Mouse (Mus musculus): ENCODE data around the gene Tiam1. TPM values are rescaled to one million over a fixed set of nuclear protein-coding genes. Genes with fewer than 3 reads are reported as not detected.
A peak's percentile ranks its signal among the peaks of the same experiment; 100 is the strongest.

The Tiam1 gene
- polyA plus RNA-seq, 1 experiment from 2014 or later, result 21.9 TPM

DNA sequence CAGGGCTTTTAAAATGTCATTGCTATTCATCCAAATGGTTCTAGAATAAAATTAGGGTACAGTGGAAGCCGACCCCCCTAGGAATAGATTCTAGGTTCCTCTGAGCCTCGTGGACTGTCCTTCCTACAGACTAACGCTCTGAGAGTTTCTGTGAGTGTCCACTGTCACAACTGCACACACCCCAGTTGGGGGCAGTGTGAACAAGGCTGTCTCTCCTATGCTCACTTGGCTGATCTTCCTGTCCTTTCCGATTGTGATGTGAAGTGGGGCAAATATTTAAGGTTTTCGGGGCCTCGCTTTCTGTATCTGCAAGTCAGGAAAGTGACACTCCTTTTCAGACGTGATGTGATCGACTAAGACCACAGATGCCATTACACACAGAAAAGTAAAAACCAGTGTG lies 288.8 kb downstream of the Tiam1 start:
- Histone ChIP-seq H3K9ac (no peak overlapping the region), H3K4me2 (no peak overlapping the region), H3K4me1 (replicated peaks) (peaks cover 4% of the 10 kb centered on the region; the same call in 1 of the 2 replicates), H3K9me3 (no peaks in the 10 kb centered on the region), H3K27ac (replicated peaks) (no peak overlapping the region), H3K4me3 (no peak overlapping the region), H3K27me3 (no peaks in the 10 kb centered on the region), H3K36me3 (0 out of 2 replicates have a peak, but pooled peaks cover 15% of the 10 kb centered on the region)
- 85% methylated on average over 8 of the region's 8 CpGs for WGBS
- ATAC-seq (ENCODE audit: low read depth), result no peak

- peak; percentile 36; the same call in 1 of the 2 replicates for ATAC-seq (ENCODE audit: low read depth)
- Histone ChIP-seq H3K4me3 (no peak overlapping the region), H3K9me3 (peaks cover 6% of the 10 kb centered on the region; the same call in 1 of the 2 replicates), H3K9ac (no peak overlapping the region), H3K36me3 (peaks cover 32% of the 10 kb centered on the region), H3K4me2 (no peak overlapping the region), H3K27me3 (no peaks in the 10 kb centered on the region), H3K27ac (replicated peaks) (no peak overlapping the region), H3K4me1 (replicated peaks) (peaks cover 4% of the 10 kb centered on the region; the same call in 1 of the 2 replicates)
- WGBS, result 64% methylated on average over 9 of the region's 9 CpGs
These were observed 292.2 kb downstream of the Tiam1 start for GRCm38 (mm10) chr16:89851333-89851732.

- no peak overlapping the region for H3K27ac ChIP-seq (replicated peaks)
- no peak overlapping the region for H3K9ac ChIP-seq
- H3K36me3 ChIP-seq, result peaks cover 19% of the 10 kb centered on the region
- H3K4me1 ChIP-seq (replicated peaks), result peaks cover 4% of the 10 kb centered on the region; the same call in 1 of the 2 replicates
- H3K9me3 ChIP-seq, result peaks cover 6% of the 10 kb centered on the region; the same call in 1 of the 2 replicates
- no peak for ATAC-seq (ENCODE audit: low read depth)
- H3K27me3 ChIP-seq, result no peaks in the 10 kb centered on the region
- no peak overlapping the region for H3K4me2 ChIP-seq
- 91% methylated on average over 19 of the region's 19 CpGs for WGBS
- H3K4me3 ChIP-seq, result no peak overlapping the region
These were observed 294.6 kb downstream of the Tiam1 start for GRCm38 (mm10) chr16:89848651-89849597.

GRCm38 (mm10) chr16:89848179-89848578 lies 295.4 kb downstream of the Tiam1 start:
- Histone ChIP-seq H3K4me1 (replicated peaks) (peaks cover 8% of the 10 kb centered on the region), H3K9ac (no peak overlapping the region), H3K4me3 (no peak overlapping the region), H3K27ac (replicated peaks) (no peak overlapping the region), H3K36me3 (peaks cover 19% of the 10 kb centered on the region), H3K4me2 (no peak overlapping the region), H3K27me3 (no peaks in the 10 kb centered on the region), H3K9me3 (peaks cover 6% of the 10 kb centered on the region; the same call in 1 of the 2 replicates)
- no peak for ATAC-seq (ENCODE audit: low read depth)
- 89% methylated on average over 3 of the region's 3 CpGs for WGBS

- WGBS, result 88% methylated on average over 8 of the region's 8 CpGs
- H3K4me1 ChIP-seq (replicated peaks), result peaks cover 18% of the 10 kb centered on the region; the same call in 1 of the 2 replicates
- peaks cover 19% of the 10 kb centered on the region for H3K36me3 ChIP-seq
- ATAC-seq (ENCODE audit: low read depth), result no peak
- H3K4me3 ChIP-seq, result no peak overlapping the region
- no peak overlapping the region for H3K4me2 ChIP-seq
- H3K27ac ChIP-seq (replicated peaks), result no peak overlapping the region
- no peaks in the 10 kb centered on the region for H3K27me3 ChIP-seq
- H3K9ac ChIP-seq, result no peak overlapping the region
- H3K9me3 ChIP-seq, result peaks cover 6% of the 10 kb centered on the region; the same call in 1 of the 2 replicates
These were observed 298.1 kb downstream of the Tiam1 start for GRCm38 (mm10) chr16:89845461-89845860.

GRCm38 (mm10) chr16:89844580-89844979 lies 299.0 kb downstream of the Tiam1 start:
- H3K9ac ChIP-seq, result no peak overlapping the region
- 44% methylated on average over 5 of the region's 5 CpGs for WGBS
- peaks cover 18% of the 10 kb centered on the region for H3K36me3 ChIP-seq
- H3K4me1 ChIP-seq (replicated peaks), result peaks cover 18% of the 10 kb centered on the region; the same call in 1 of the 2 replicates
- no peaks in the 10 kb centered on the region for H3K27me3 ChIP-seq
- peaks cover 6% of the 10 kb centered on the region; the same call in 1 of the 2 replicates for H3K9me3 ChIP-seq
- H3K27ac ChIP-seq (replicated peaks), result no peak overlapping the region
- no peak overlapping the region for H3K4me3 ChIP-seq
- no peak overlapping the region for H3K4me2 ChIP-seq
- ATAC-seq (ENCODE audit: low read depth), result peak; percentile 74

DNA sequence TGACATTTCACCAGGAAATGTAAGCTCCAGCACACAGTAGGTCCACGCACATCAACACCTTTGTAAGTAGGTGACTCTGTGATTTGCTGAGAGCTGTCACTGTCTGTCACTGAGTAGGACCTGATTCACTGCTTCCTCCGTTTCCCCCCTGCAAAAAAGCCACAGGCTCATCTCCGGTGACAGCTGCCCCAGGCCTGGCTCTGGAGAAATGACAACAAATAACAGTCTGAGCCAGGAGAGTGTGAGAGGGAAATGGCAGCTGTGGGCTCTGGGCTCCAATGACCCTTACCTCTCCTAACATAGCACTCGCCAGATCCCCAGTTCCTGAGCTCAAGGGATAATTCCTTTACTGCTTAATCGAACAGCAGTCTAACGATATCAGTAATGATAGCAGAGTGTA lies 301.7 kb downstream of the Tiam1 start:
- H3K27ac ChIP-seq (replicated peaks), result no peak overlapping the region
- no peak overlapping the region for H3K9ac ChIP-seq
- H3K4me3 ChIP-seq, result no peak overlapping the region
- H3K36me3 ChIP-seq, result no peaks in the 10 kb centered on the region
- H3K27me3 ChIP-seq, result no peaks in the 10 kb centered on the region
- no peak overlapping the region for H3K4me2 ChIP-seq
- peaks cover 20% of the 10 kb centered on the region; the same call in 1 of the 2 replicates for H3K4me1 ChIP-seq (replicated peaks)
- ATAC-seq (ENCODE audit: low read depth), result no peak
- WGBS, result 61% methylated on average over 6 of the region's 6 CpGs
- H3K9me3 ChIP-seq, result no peaks in the 10 kb centered on the region

- Histone ChIP-seq H3K9ac (no peak overlapping the region), H3K4me2 (no peak overlapping the region), H3K36me3 (peaks cover 2% of the 10 kb centered on the region; the same call in 1 of the 2 replicates), H3K27me3 (no peaks in the 10 kb centered on the region), H3K4me1 (replicated peaks) (peaks cover 33% of the 10 kb centered on the region; the same call in 1 of the 2 replicates), H3K9me3 (no peaks in the 10 kb centered on the region), H3K4me3 (no peak overlapping the region), H3K27ac (replicated peaks) (no peak overlapping the region)
- WGBS, result 94% methylated on average over 6 of the region's 6 CpGs
- no peak for ATAC-seq (ENCODE audit: low read depth)
These were observed 303.2 kb downstream of the Tiam1 start for GRCm38 (mm10) chr16:89840361-89840760.

GRCm38 (mm10) chr16:89839829-89840228 lies 303.7 kb downstream of the Tiam1 start:
- H3K4me3 ChIP-seq, result no peak overlapping the region
- ATAC-seq (ENCODE audit: low read depth), result no peak
- no peaks in the 10 kb centered on the region for H3K9me3 ChIP-seq
- H3K27me3 ChIP-seq, result no peaks in the 10 kb centered on the region
- H3K36me3 ChIP-seq, result peaks cover 7% of the 10 kb centered on the region
- H3K27ac ChIP-seq (replicated peaks), result no peak overlapping the region
- H3K4me1 ChIP-seq (replicated peaks), result peaks cover 33% of the 10 kb centered on the region; the same call in 1 of the 2 replicates
- 88% methylated on average over 5 of the region's 5 CpGs for WGBS
- no peak overlapping the region for H3K9ac ChIP-seq
- no peak overlapping the region for H3K4me2 ChIP-seq

GRCm38 (mm10) chr16:89837096-89837495 lies 306.5 kb downstream of the Tiam1 start:
- no peak for ATAC-seq (ENCODE audit: low read depth)
- no peak overlapping the region for H3K4me2 ChIP-seq

DNA sequence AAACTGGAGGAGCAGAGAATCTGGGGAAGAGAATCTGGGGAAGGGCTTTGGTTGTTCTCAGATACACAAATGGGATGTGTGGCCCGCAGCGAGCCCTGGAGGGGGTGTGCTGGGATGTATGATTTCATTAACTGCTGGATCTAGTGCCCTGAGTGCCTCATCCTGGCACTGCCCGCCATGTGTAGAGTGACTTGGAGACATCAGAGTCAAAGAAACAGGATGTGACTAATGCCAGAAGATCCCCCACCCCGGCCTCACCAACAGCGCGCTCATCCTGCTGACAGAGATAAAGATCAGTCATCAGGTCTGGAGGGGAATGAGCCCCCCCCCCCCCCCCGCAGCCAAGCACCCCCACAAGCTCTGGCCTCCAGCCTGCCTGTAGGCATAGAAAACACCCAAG lies 308.0 kb downstream of the Tiam1 start:
- WGBS, result 89% methylated on average over 7 of the region's 7 CpGs
- Histone ChIP-seq H3K9ac (no peak overlapping the region), H3K4me2 (no peak overlapping the region), H3K27ac (replicated peaks) (no peak overlapping the region), H3K4me1 (replicated peaks) (peaks cover 16% of the 10 kb centered on the region; the same call in 1 of the 2 replicates), H3K9me3 (no peaks in the 10 kb centered on the region), H3K36me3 (peaks cover 18% of the 10 kb centered on the region), H3K4me3 (no peak overlapping the region), H3K27me3 (no peaks in the 10 kb centered on the region)
- ATAC-seq (ENCODE audit: low read depth), result no peak

More at GRCm38 (mm10) chr16:89837096-89837495, 306.5 kb downstream of the Tiam1 start:
- H3K36me3 ChIP-seq, result peaks cover 16% of the 10 kb centered on the region
- H3K9me3 ChIP-seq, result no peaks in the 10 kb centered on the region
- H3K9ac ChIP-seq, result no peak overlapping the region
- 80% methylated on average over 9 of the region's 9 CpGs for WGBS
- H3K27me3 ChIP-seq, result no peaks in the 10 kb centered on the region
- no peak overlapping the region for H3K4me3 ChIP-seq
- peaks cover 23% of the 10 kb centered on the region; the same call in 1 of the 2 replicates for H3K4me1 ChIP-seq (replicated peaks)
- H3K27ac ChIP-seq (replicated peaks), result no peak overlapping the region

- Histone ChIP-seq H3K27ac (replicated peaks) (no peak overlapping the region), H3K4me1 (replicated peaks) (peaks cover 16% of the 10 kb centered on the region; the same call in 1 of the 2 replicates), H3K4me3 (no peak overlapping the region), H3K9ac (no peak overlapping the region), H3K27me3 (no peaks in the 10 kb centered on the region), H3K36me3 (peaks cover 18% of the 10 kb centered on the region), H3K4me2 (no peak overlapping the region), H3K9me3 (no peaks in the 10 kb centered on the region)
- WGBS, result 93% methylated on average over 11 of the region's 11 CpGs
- no peak for ATAC-seq (ENCODE audit: low read depth)
These were observed 310.6 kb downstream of the Tiam1 start for GRCm38 (mm10) chr16:89833011-89833410.
